Mouse (Mus musculus) heart, postnatal 0 days (tissue): ENCODE results near the gene Tmem182.

Source experiments
- CTCF ChIP-seq: IDR thresholded peaks from 2 replicates; pipeline ENCODE4 v1.5.1; 2016; ENCODE audit warnings: antibody characterized with exemption, control low read depth, low read depth
- EP300 ChIP-seq: IDR thresholded peaks from 2 replicates; pipeline ENCODE4 v1.6.1; 2016; ENCODE audit warnings: antibody characterized with exemption, low read depth

DNA sequence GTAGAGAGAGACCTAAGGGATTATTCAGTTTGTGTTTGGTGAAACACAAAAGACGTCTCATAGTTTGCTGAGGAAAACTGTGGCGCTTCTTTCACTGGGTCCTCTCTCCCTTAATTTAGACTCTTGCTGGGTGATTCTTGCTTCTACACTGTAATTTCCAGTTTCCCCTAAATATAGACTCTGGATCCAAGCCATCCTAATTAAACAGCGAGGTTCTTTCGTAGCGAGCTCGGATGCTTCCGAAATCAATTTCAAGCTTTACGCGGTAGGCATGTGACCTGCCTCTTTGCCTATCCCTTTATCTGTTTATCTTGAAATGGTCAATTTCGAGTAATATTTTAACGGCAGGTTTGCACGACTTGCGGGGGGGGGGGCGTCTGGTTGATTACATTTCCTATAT, 84.2 kb downstream of the Tmem182 start:
- TF ChIP-seq CTCF (no peak), EP300 (no peak)
